Mouse (Mus musculus): ENCODE data around the gene Dennd1a. TPM values are rescaled to one million over a fixed set of nuclear protein-coding genes. Genes with fewer than 3 reads are reported as not detected.

Gene Dennd1a
- polyA plus RNA-seq, 1 experiment from 2014 or later: 3.1 TPM

GRCm38 (mm10) chr2:37842719-37843118, 444.5 kb downstream of the Dennd1a start:
- Histone ChIP-seq H3K9me3 (ENCODE audit: control insufficient read depth, low read length) (no peaks in the 10 kb centered on the region), H3K36me3 (ENCODE audit: control insufficient read depth, insufficient read depth, low read length) (no peaks in the 10 kb centered on the region), H3K4me3 (ENCODE audit: low read depth, low read length) (no peak overlapping the region), H3K9ac (ENCODE audit: low read length) (no peak overlapping the region), H3K27me3 (ENCODE audit: control insufficient read depth, insufficient read depth, low read length) (no peaks in the 10 kb centered on the region), H3K27ac (replicated peaks) (no peak overlapping the region), H3K4me2 (replicated peaks; ENCODE audit: low read depth) (no peak overlapping the region), H3K4me1 (replicated peaks; ENCODE audit: control insufficient read depth, insufficient read depth) (no peaks in the 10 kb centered on the region)
- no peak for ATAC-seq (ENCODE audit: low FRiP score, low TSS enrichment)
- DNase-seq (ENCODE audit: low spot score): no peak
- TF ChIP-seq EP300 (optimal IDR thresholded peaks at IDR 0.05): no peak
- no peak for TF ChIP-seq CTCF (IDR thresholded peaks at IDR 0.05; ENCODE audit: low read depth)
- WGBS: 59% methylated on average over 4 of the region's 4 CpGs

GRCm38 (mm10) chr2:37842151-37842569, 445.0 kb downstream of the Dennd1a start:
- H3K9me3 ChIP-seq (ENCODE audit: control insufficient read depth, low read length): no peaks in the 10 kb centered on the region
- WGBS: 25% methylated on average over 7 of the region's 7 CpGs

GRCm38 (mm10) chr2:37839922-37840321, 447.3 kb downstream of the Dennd1a start:
- no peak for ATAC-seq (ENCODE audit: low FRiP score, low TSS enrichment)
- no peak overlapping the region for H3K27ac ChIP-seq (replicated peaks)
- H3K9me3 ChIP-seq (ENCODE audit: control insufficient read depth, low read length): no peaks in the 10 kb centered on the region
- H3K4me2 ChIP-seq (replicated peaks; ENCODE audit: low read depth): no peak overlapping the region
- no peaks in the 10 kb centered on the region for H3K36me3 ChIP-seq (ENCODE audit: control insufficient read depth, insufficient read depth, low read length)
- H3K27me3 ChIP-seq (ENCODE audit: control insufficient read depth, insufficient read depth, low read length): no peaks in the 10 kb centered on the region
- no peak overlapping the region for H3K9ac ChIP-seq (ENCODE audit: low read length)
- no peak for DNase-seq (ENCODE audit: low spot score)
- no peak overlapping the region for H3K4me3 ChIP-seq (ENCODE audit: low read depth, low read length)
- H3K4me1 ChIP-seq (replicated peaks; ENCODE audit: control insufficient read depth, insufficient read depth): no peaks in the 10 kb centered on the region
- TF ChIP-seq CTCF (IDR thresholded peaks at IDR 0.05; ENCODE audit: low read depth) (no peak), EP300 (optimal IDR thresholded peaks at IDR 0.05) (no peak)

More at GRCm38 (mm10) chr2:37842151-37842569, 445.0 kb downstream of the Dennd1a start:
- DNase-seq (ENCODE audit: low spot score) (no peak), ATAC-seq (ENCODE audit: low FRiP score, low TSS enrichment) (no peak)
- Histone ChIP-seq H3K9ac (ENCODE audit: low read length) (no peak overlapping the region), H3K4me3 (ENCODE audit: low read depth, low read length) (no peak overlapping the region), H3K27me3 (ENCODE audit: control insufficient read depth, insufficient read depth, low read length) (no peaks in the 10 kb centered on the region), H3K4me2 (replicated peaks; ENCODE audit: low read depth) (no peak overlapping the region), H3K36me3 (ENCODE audit: control insufficient read depth, insufficient read depth, low read length) (no peaks in the 10 kb centered on the region), H3K27ac (replicated peaks) (no peak overlapping the region), H3K4me1 (replicated peaks; ENCODE audit: control insufficient read depth, insufficient read depth) (no peaks in the 10 kb centered on the region)
- TF ChIP-seq EP300 (optimal IDR thresholded peaks at IDR 0.05): no peak
- TF ChIP-seq CTCF (IDR thresholded peaks at IDR 0.05; ENCODE audit: low read depth): no peak

- no peak overlapping the region for H3K9ac ChIP-seq (ENCODE audit: low read length)
- no peak overlapping the region for H3K4me3 ChIP-seq (ENCODE audit: low read depth, low read length)
- H3K27ac ChIP-seq (replicated peaks): no peak overlapping the region
- H3K4me2 ChIP-seq (replicated peaks; ENCODE audit: low read depth): no peak overlapping the region
- TF ChIP-seq EP300 (optimal IDR thresholded peaks at IDR 0.05) (no peak), CTCF (IDR thresholded peaks at IDR 0.05; ENCODE audit: low read depth) (no peak)
- H3K36me3 ChIP-seq (ENCODE audit: control insufficient read depth, insufficient read depth, low read length): no peaks in the 10 kb centered on the region
- DNase-seq (ENCODE audit: low spot score) (no peak), ATAC-seq (ENCODE audit: low FRiP score, low TSS enrichment) (no peak)
- H3K27me3 ChIP-seq (ENCODE audit: control insufficient read depth, insufficient read depth, low read length): no peaks in the 10 kb centered on the region
- H3K4me1 ChIP-seq (replicated peaks; ENCODE audit: control insufficient read depth, insufficient read depth): no peaks in the 10 kb centered on the region
- no peaks in the 10 kb centered on the region for H3K9me3 ChIP-seq (ENCODE audit: control insufficient read depth, low read length)
- 81% methylated on average over 7 of the region's 7 CpGs for WGBS
Measured at GRCm38 (mm10) chr2:37838202-37838984, 448.8 kb downstream of the Dennd1a start.

GRCm38 (mm10) chr2:37837542-37837941, 449.6 kb downstream of the Dennd1a start:
- Histone ChIP-seq H3K27me3 (ENCODE audit: control insufficient read depth, insufficient read depth, low read length) (no peaks in the 10 kb centered on the region), H3K9me3 (ENCODE audit: control insufficient read depth, low read length) (no peaks in the 10 kb centered on the region), H3K4me3 (ENCODE audit: low read depth, low read length) (no peak overlapping the region), H3K9ac (ENCODE audit: low read length) (no peak overlapping the region), H3K4me2 (replicated peaks; ENCODE audit: low read depth) (no peak overlapping the region), H3K4me1 (replicated peaks; ENCODE audit: control insufficient read depth, insufficient read depth) (no peaks in the 10 kb centered on the region), H3K27ac (replicated peaks) (no peak overlapping the region), H3K36me3 (ENCODE audit: control insufficient read depth, insufficient read depth, low read length) (no peaks in the 10 kb centered on the region)
- ATAC-seq (ENCODE audit: low FRiP score, low TSS enrichment) (no peak), DNase-seq (ENCODE audit: low spot score) (no peak)
- TF ChIP-seq CTCF (IDR thresholded peaks at IDR 0.05; ENCODE audit: low read depth) (no peak), EP300 (optimal IDR thresholded peaks at IDR 0.05) (no peak)
- WGBS: 94% methylated on average over 3 of the region's 3 CpGs

- ATAC-seq (ENCODE audit: low FRiP score, low TSS enrichment) (no peak), DNase-seq (ENCODE audit: low spot score) (no peak)
- no peak overlapping the region for H3K9ac ChIP-seq (ENCODE audit: low read length)
- WGBS: 89% methylated on average over 3 of the region's 3 CpGs
- H3K36me3 ChIP-seq (ENCODE audit: control insufficient read depth, insufficient read depth, low read length): no peaks in the 10 kb centered on the region
- no peaks in the 10 kb centered on the region for H3K4me1 ChIP-seq (replicated peaks; ENCODE audit: control insufficient read depth, insufficient read depth)
- H3K4me3 ChIP-seq (ENCODE audit: low read depth, low read length): no peak overlapping the region
- no peak overlapping the region for H3K4me2 ChIP-seq (replicated peaks; ENCODE audit: low read depth)
- no peaks in the 10 kb centered on the region for H3K9me3 ChIP-seq (ENCODE audit: control insufficient read depth, low read length)
- no peaks in the 10 kb centered on the region for H3K27me3 ChIP-seq (ENCODE audit: control insufficient read depth, insufficient read depth, low read length)
- TF ChIP-seq CTCF (IDR thresholded peaks at IDR 0.05; ENCODE audit: low read depth) (no peak), EP300 (optimal IDR thresholded peaks at IDR 0.05) (no peak)
- H3K27ac ChIP-seq (replicated peaks): no peak overlapping the region
Measured at GRCm38 (mm10) chr2:37836926-37837325, 450.3 kb downstream of the Dennd1a start.

Measured in stomach, postnatal 0 days (tissue).